Mouse (Mus musculus) frontal cortex, adult 2 months (tissue): Measurements from ENCODE around the gene Plekha6. TPM values are rescaled to one million over a fixed set of nuclear protein-coding genes. Genes with fewer than 3 reads are reported as not detected.

ENCODE experiments used
- DNase-seq, 2 experiments: peaks; one replicate each; pipeline ENCODE4 v3.0.0; 2022; ENCODE audit warnings: low spot score in 1 of 2; ENCODE audit errors: extremely low spot score in 1 of 2
- polyA plus RNA-seq: library from polyadenylated mRNA; depleted of rRNA; stranded (reverse); fragments of >200 nt; gene quantifications from 2 replicates; pipeline ENCODE4 v1.2.3, GENCODE M21; 2012

Gene Plekha6
- polyA plus RNA-seq, 1 experiment, result 53.6 TPM

GRCm38 (mm10) chr1:133210766-133211165, 46.8 kb downstream of the Plekha6 start:
- no peak for DNase-seq

- DNase-seq, result no peak
Observed at GRCm38 (mm10) chr1:133212273-133212672, 48.3 kb downstream of the Plekha6 start.

GRCm38 (mm10) chr1:133213098-133213497, 49.1 kb downstream of the Plekha6 start:
- no peak for DNase-seq

GRCm38 (mm10) chr1:133213901-133214300, 49.9 kb downstream of the Plekha6 start:
- no peak for DNase-seq

- DNase-seq, result no peak
Observed at GRCm38 (mm10) chr1:133214672-133215359, 50.8 kb downstream of the Plekha6 start.

- no peak for DNase-seq
Observed at GRCm38 (mm10) chr1:133215360-133215700, 51.3 kb downstream of the Plekha6 start.

GRCm38 (mm10) chr1:133215753-133216152, 51.7 kb downstream of the Plekha6 start:
- DNase-seq, result no peak

GRCm38 (mm10) chr1:133217031-133217430, 53.0 kb downstream of the Plekha6 start:
- no peak for DNase-seq

- no peak for DNase-seq
Observed at GRCm38 (mm10) chr1:133219106-133219505, 55.1 kb downstream of the Plekha6 start.

GRCm38 (mm10) chr1:133221459-133221858, 57.4 kb downstream of the Plekha6 start:
- DNase-seq, result no peak

- no peak for DNase-seq
Observed at GRCm38 (mm10) chr1:133222445-133222995, 58.5 kb downstream of the Plekha6 start.

GRCm38 (mm10) chr1:133224674-133225073, 60.7 kb downstream of the Plekha6 start:
- DNase-seq, result no peak

- DNase-seq, result no peak
Observed at GRCm38 (mm10) chr1:133225137-133225536, 61.1 kb downstream of the Plekha6 start.

GRCm38 (mm10) chr1:133225561-133225960, 61.6 kb downstream of the Plekha6 start:
- no peak for DNase-seq

- peak in 1 of 2 experiments; percentile 71 for DNase-seq
Observed at GRCm38 (mm10) chr1:133225963-133226660, 62.1 kb downstream of the Plekha6 start.

- peak; percentile 51 to 80 for DNase-seq
Observed at GRCm38 (mm10) chr1:133226928-133227327, 62.9 kb downstream of the Plekha6 start.

- no peak for DNase-seq
Observed at GRCm38 (mm10) chr1:133227378-133227777, 63.4 kb downstream of the Plekha6 start.

GRCm38 (mm10) chr1:133228809-133229487, 64.9 kb downstream of the Plekha6 start:
- DNase-seq, result no peak

GRCm38 (mm10) chr1:133231523-133232193, 67.6 kb downstream of the Plekha6 start:
- DNase-seq, result no peak

GRCm38 (mm10) chr1:133235909-133236308, 71.9 kb downstream of the Plekha6 start:
- no peak for DNase-seq
